Comparison of ENCODE assay signal across 21 mouse cellular contexts in genomic region chr5:97300114-97300840, GRCm38 (mm10).
DNase-seq lines count a peak whose midpoint lies in the region; ATAC-seq and TF ChIP-seq lines count a peak whose summit lies in the region.
"Had no signal": no experiment of that assay in that cellular context is flagged by ENCODE, and none has a peak within 500 bp of the region (broad histone marks: within the 10 kb centered on the region; RNA-seq: fewer than 3 reads in every experiment).

No protein-coding gene starts in this region.

- H3K27me3 ChIP-seq in liver, embryonic 12.5 days (replicated peaks) = no peaks in the 10 kb centered on the region
- H3K27me3 ChIP-seq in liver, postnatal 0 days (ENCODE audit: insufficient read depth, low read length) = no peaks in the 10 kb centered on the region
- H3K27me3 ChIP-seq: embryonic facial prominence, embryonic 15.5 days; heart, embryonic 13.5 days; megakaryocyte, embryonic 14.5 days; midbrain, embryonic 13.5 days; neural tube, embryonic 13.5 days had no signal

- H3K4me1 ChIP-seq in liver, embryonic 12.5 days = no peaks in the 10 kb centered on the region
- H3K4me1 ChIP-seq in liver, postnatal 0 days (ENCODE audit: insufficient read depth) = no peaks in the 10 kb centered on the region
- H3K4me1 ChIP-seq: embryonic facial prominence, embryonic 15.5 days; megakaryocyte, embryonic 14.5 days had no signal

- peak; percentile 87 for ATAC-seq in liver, embryonic 12.5 days
- ATAC-seq in liver, postnatal 0 days = no peak
- ATAC-seq: hindbrain, embryonic 16.5 days had no signal

- no peak overlapping the region for H3K9ac ChIP-seq in liver, embryonic 12.5 days
- H3K9ac ChIP-seq in liver, postnatal 0 days (replicated peaks) = no peak overlapping the region
- H3K9ac ChIP-seq: embryonic facial prominence, embryonic 15.5 days; forebrain, postnatal 0 days; heart, embryonic 13.5 days; midbrain, embryonic 13.5 days; neural tube, embryonic 13.5 days had no signal

- peak; percentile 40; the same call in 1 of the 2 replicates for TF ChIP-seq EP300 in liver, postnatal 0 days (IDR thresholded peaks at IDR 0.05; ENCODE audit: low read depth)

- H3K27ac ChIP-seq in liver, embryonic 12.5 days = no peak overlapping the region
- no peak overlapping the region for H3K27ac ChIP-seq in liver, postnatal 0 days (ENCODE audit: low read depth)
- H3K27ac ChIP-seq: embryonic facial prominence, embryonic 10.5 days; embryonic facial prominence, embryonic 15.5 days; heart, embryonic 13.5 days; kidney, postnatal 0 days; midbrain, embryonic 13.5 days; neural tube, embryonic 13.5 days had no signal

- DNase-seq in cerebellum, postnatal 25 days = peak; percentile 9 to 14
- DNase-seq in cerebellum, adult 8-10 months = no peak
- peak; percentile 5 for DNase-seq in c-Kit-positive CD71-positive TER-119-positive erythroid progenitor cells, embryonic 14.5 days (ENCODE audit: low spot score)
- no peak for DNase-seq in liver, postnatal 0 days
- DNase-seq in urinary bladder, postnatal 10 days (ENCODE audit: low spot score) = no peak
- no peak for DNase-seq in left cerebral cortex, adult 8-10 months (ENCODE audit: low spot score in 2 of 2)
- DNase-seq: heart, postnatal 10 days; kidney, adult 2 months; kidney, postnatal 4 days; lung, postnatal 36 days; thymus, postnatal 4 days had no signal

- WGBS in liver, embryonic 12.5 days (ENCODE audit: insufficient replicate concordance) = 39% methylated on average over 6 of the region's 6 CpGs
- 64% methylated on average over 6 of the region's 6 CpGs for WGBS in liver, postnatal 0 days (ENCODE audit: insufficient replicate concordance)

- no peak for TF ChIP-seq CTCF in liver, postnatal 0 days (IDR thresholded peaks at IDR 0.05; ENCODE audit: low read depth)

- H3K36me3 ChIP-seq in liver, embryonic 12.5 days = no peaks in the 10 kb centered on the region
- H3K36me3 ChIP-seq in liver, postnatal 0 days (replicated peaks; ENCODE audit: insufficient read depth, low read length) = no peaks in the 10 kb centered on the region
- H3K36me3 ChIP-seq: embryonic facial prominence, embryonic 10.5 days; embryonic facial prominence, embryonic 15.5 days; heart, embryonic 13.5 days; midbrain, embryonic 13.5 days; neural tube, embryonic 13.5 days had no signal

- H3K4me3 ChIP-seq in liver, embryonic 12.5 days = no peak overlapping the region
- no peak overlapping the region for H3K4me3 ChIP-seq in liver, postnatal 0 days (ENCODE audit: low read depth, low read length)
- H3K4me3 ChIP-seq: embryonic facial prominence, embryonic 10.5 days; embryonic facial prominence, embryonic 15.5 days; heart, embryonic 13.5 days; megakaryocyte, embryonic 14.5 days; midbrain, embryonic 13.5 days; neural tube, embryonic 13.5 days had no signal

- no peak overlapping the region for H3K4me2 ChIP-seq in liver, embryonic 12.5 days
- no peak overlapping the region for H3K4me2 ChIP-seq in liver, postnatal 0 days (ENCODE audit: low read depth, low read length)
- H3K4me2 ChIP-seq: embryonic facial prominence, embryonic 15.5 days; heart, embryonic 13.5 days; midbrain, embryonic 13.5 days; neural tube, embryonic 13.5 days had no signal

- no peaks in the 10 kb centered on the region for H3K9me3 ChIP-seq in liver, embryonic 12.5 days (replicated peaks)
- H3K9me3 ChIP-seq in liver, postnatal 0 days (ENCODE audit: low read length) = no peaks in the 10 kb centered on the region
- H3K9me3 ChIP-seq: embryonic facial prominence, embryonic 10.5 days; embryonic facial prominence, embryonic 15.5 days; heart, embryonic 13.5 days; megakaryocyte, embryonic 14.5 days; midbrain, embryonic 13.5 days; neural tube, embryonic 13.5 days had no signal

Comparison
In these comparisons a context has a peak if more than half of its experiments do, and no peak if none do; other contexts are left out.
1. DNase-seq: peak in cerebellum, postnatal 25 days (2 of 2) and c-Kit-positive CD71-positive TER-119-positive erythroid progenitor cells, embryonic 14.5 days (single experiment); none in cerebellum, adult 8-10 months (single experiment), liver, postnatal 0 days (single experiment), urinary bladder, postnatal 10 days (single experiment) and left cerebral cortex, adult 8-10 months (0 of 2).